Mouse (Mus musculus) spleen, adult 2 months (tissue): ENCODE results near the gene Teddm3.

Experiments
- CTCF ChIP-seq: fragments of 200-500 bp; IDR thresholded peaks from 2 replicates; pipeline ENCODE4 v1.5.1; 2011; ENCODE audit warnings: mild to moderate bottlenecking, inconsistent platforms; ENCODE audit not compliant: insufficient read depth, insufficient read length, insufficient replicate concordance; ENCODE audit errors: extremely low read depth
- POLR2A ChIP-seq: fragments of 200-500 bp; IDR thresholded peaks from 2 replicates; pipeline ENCODE4 v1.6.1; 2011; ENCODE audit warnings: low read depth, low read length, inconsistent platforms

- TF ChIP-seq POLR2A (no peak), CTCF (no peak)
These were observed 33.8 kb upstream of the Teddm3 start for GRCm38 (mm10) chr16:21187568-21187967.
